Mouse (Mus musculus): Measurements from ENCODE around the gene Prpf38a. TPM values are rescaled to one million over a fixed set of nuclear protein-coding genes. Genes with fewer than 3 reads are reported as not detected.

The Prpf38a gene
- total RNA-seq, 1 experiment from 2014 or later, result 81.5 TPM

Other genes with a start within 250 kb of the Prpf38a start
- not detected in 3 replicates for gene Shisal2a, start 196.0 kb downstream of the Prpf38a start, total RNA-seq (2017)
- 0.78 TPM in 1 of 3 replicates, not detected in the others for gene Gpx7, start 172.4 kb downstream of the Prpf38a start, total RNA-seq (2017)
- 80.5 to 202 TPM (median 98.0 TPM) in 3 replicates for gene Tut4, start 119.9 kb downstream of the Prpf38a start, total RNA-seq (2017)
- gene Orc1, start 87 bp upstream of the Prpf38a start, total RNA-seq (2017), result 0.49 TPM in 1 of 3 replicates, not detected in the others
- 43.3 to 74.2 TPM (median 57.5 TPM) in 3 replicates for gene Cc2d1b, start 40.6 kb upstream of the Prpf38a start, total RNA-seq (2017)
- gene 3110021N24Rik, start 140.3 kb upstream of the Prpf38a start, total RNA-seq (2017), result 2.7 to 4.1 TPM (median 2.8 TPM) in 3 replicates
- gene Zfyve9, start 201.5 kb upstream of the Prpf38a start, total RNA-seq (2017), result 93.3 to 121 TPM (median 117 TPM) in 3 replicates

Data from monocyte, adult 5-6 weeks (primary cell).